Mouse (Mus musculus): Measurements from ENCODE around the gene Gpat2. TPM values are rescaled to one million over a fixed set of nuclear protein-coding genes. Genes with fewer than 3 reads are reported as not detected.

Gene Gpat2
- polyA plus RNA-seq, 1 experiment, result 0.32 TPM

DNA sequence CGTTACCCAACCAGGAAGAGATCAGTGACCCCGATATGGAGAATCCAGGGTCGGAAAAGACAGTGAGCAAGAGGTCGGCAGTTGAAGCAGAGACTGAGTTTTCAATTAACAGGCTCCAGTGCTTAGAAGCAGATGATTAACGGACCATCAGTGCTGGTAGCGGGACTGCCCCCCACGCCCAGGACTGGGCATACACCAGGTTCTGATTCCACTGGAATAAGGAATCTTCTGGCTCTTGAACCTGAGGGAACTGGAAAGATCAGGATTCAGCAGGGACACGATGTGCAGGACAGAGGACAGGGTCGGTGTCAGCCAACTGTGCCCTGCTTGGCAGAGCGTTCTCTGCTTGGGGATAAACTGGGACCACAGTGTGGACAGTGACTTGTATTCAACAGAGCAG lies 9.2 kb upstream of the Gpat2 start:
- Histone ChIP-seq H3K4me3 (ENCODE audit: extremely low read depth, insufficient read depth, insufficient read length) (no peak overlapping the region), H3K36me3 (ENCODE audit: control insufficient read depth, insufficient read depth, low read length) (no peaks in the 10 kb centered on the region), H3K27me3 (ENCODE audit: control insufficient read depth, insufficient read depth, low read length) (no peaks in the 10 kb centered on the region), H3K4me1 (ENCODE audit: control insufficient read depth, insufficient read depth, insufficient read length) (no peaks in the 10 kb centered on the region), H3K27ac (ENCODE audit: insufficient read depth, low read length) (no peak overlapping the region)
- no peak for TF ChIP-seq POLR2A (IDR thresholded peaks at IDR 0.05; ENCODE audit: low read depth, low read length)
- no peak for TF ChIP-seq CTCF (IDR thresholded peaks at IDR 0.05; ENCODE audit: extremely low read depth, insufficient read depth, insufficient read length, insufficient replicate concordance)
- no peak for DNase-seq (ENCODE audit: low read depth in 1 of 2, low spot score in 2 of 2)
- whole genome bisulfite sequencing, result 83% methylated on average over 10 of the region's 10 CpGs

DNA sequence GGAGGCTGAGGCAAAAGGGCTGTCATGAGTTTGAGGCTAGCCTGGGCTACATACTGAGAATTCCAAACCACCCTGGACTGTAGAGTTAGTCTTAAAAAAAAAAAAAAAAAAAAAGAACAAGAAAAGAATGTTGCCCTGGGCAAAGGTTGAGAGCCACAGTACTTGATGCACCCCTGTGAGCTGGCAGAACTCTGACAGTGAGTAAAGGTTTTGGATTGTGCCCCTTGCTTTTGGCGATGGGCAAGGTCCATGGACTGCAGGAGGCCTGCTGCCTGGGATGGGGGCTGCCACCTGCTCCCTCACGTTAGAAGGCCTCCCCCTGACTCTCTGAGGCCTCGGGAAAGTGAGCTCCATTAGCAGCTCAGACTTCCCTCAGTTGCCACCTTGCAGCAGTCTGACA lies 8.3 kb upstream of the Gpat2 start:
- Histone ChIP-seq H3K27ac (ENCODE audit: insufficient read depth, low read length) (no peak overlapping the region), H3K4me3 (ENCODE audit: extremely low read depth, insufficient read depth, insufficient read length) (no peak overlapping the region), H3K27me3 (ENCODE audit: control insufficient read depth, insufficient read depth, low read length) (no peaks in the 10 kb centered on the region), H3K36me3 (ENCODE audit: control insufficient read depth, insufficient read depth, low read length) (no peaks in the 10 kb centered on the region), H3K4me1 (ENCODE audit: control insufficient read depth, insufficient read depth, insufficient read length) (no peaks in the 10 kb centered on the region)
- TF ChIP-seq POLR2A (IDR thresholded peaks at IDR 0.05; ENCODE audit: low read depth, low read length) (no peak), CTCF (IDR thresholded peaks at IDR 0.05; ENCODE audit: extremely low read depth, insufficient read depth, insufficient read length, insufficient replicate concordance) (no peak)
- no peak for DNase-seq (ENCODE audit: low read depth in 1 of 2, low spot score in 2 of 2)
- WGBS, result 59% methylated on average over 3 of the region's 3 CpGs

DNA sequence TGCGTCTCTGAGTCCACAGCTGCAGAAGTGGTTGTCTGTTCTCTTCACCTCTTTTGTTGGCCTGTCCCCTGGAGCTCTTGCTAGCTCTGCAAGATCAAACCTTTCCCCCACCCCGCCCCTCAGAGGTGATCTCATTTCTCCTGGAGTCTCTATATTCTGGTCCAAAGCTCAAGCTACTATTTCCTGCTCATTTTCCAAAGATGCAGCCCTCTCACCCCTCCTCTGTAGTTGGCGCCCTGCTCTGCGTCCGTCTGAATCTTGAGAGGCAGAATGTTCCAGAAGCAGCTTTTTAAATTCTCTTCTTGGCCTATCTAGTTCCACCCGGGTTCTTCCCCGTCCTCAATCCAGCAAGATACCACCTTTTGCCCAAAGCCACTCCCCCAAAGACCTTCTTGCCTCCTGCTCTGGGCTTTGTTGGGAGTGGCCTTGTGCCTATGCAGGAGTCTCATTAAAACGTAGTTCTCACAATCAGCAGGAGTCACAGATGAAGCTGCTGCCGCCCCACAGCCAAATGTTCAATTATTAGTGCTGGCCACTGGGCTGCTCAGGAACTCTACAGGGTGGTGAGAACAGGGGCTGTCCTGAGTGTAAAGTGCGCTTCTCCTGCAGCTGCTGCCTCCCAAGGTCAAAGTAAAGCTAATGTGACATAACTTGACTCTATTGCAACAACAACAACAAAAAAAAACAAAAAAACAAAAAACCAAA lies 6.6 kb upstream of the Gpat2 start:
- Histone ChIP-seq H3K36me3 (ENCODE audit: control insufficient read depth, insufficient read depth, low read length) (no peaks in the 10 kb centered on the region), H3K27me3 (ENCODE audit: control insufficient read depth, insufficient read depth, low read length) (no peaks in the 10 kb centered on the region), H3K4me1 (ENCODE audit: control insufficient read depth, insufficient read depth, insufficient read length) (no peaks in the 10 kb centered on the region), H3K27ac (ENCODE audit: insufficient read depth, low read length) (no peak overlapping the region), H3K4me3 (ENCODE audit: extremely low read depth, insufficient read depth, insufficient read length) (no peak overlapping the region)
- WGBS, result 70% methylated on average over 10 of the region's 10 CpGs
- no peak for DNase-seq (ENCODE audit: low read depth in 1 of 2, low spot score in 2 of 2)
- no peak for TF ChIP-seq CTCF (IDR thresholded peaks at IDR 0.05; ENCODE audit: extremely low read depth, insufficient read depth, insufficient read length, insufficient replicate concordance)
- TF ChIP-seq POLR2A (IDR thresholded peaks at IDR 0.05; ENCODE audit: low read depth, low read length), result no peak

DNA sequence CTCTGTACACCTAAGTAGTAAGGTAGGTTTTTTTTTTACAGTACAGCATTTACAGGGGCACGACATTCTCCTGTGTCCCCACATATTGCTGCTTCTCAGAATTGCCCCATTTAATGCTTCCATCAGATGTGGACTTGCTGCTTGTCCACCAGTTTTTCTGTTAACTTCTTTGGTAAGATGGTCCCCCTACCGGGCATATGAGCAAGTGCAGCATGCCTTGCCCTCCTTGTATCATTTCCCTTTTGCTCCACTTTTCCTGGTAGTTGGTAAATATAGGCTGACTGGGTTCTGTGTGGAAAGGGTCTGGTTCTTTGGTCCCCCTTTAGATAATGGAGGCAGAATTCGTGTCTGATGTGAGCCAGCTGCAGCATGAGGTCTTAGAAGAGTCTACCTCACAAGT lies 5.2 kb downstream of the Gpat2 start:
- Histone ChIP-seq H3K4me3 (ENCODE audit: extremely low read depth, insufficient read depth, insufficient read length) (no peak overlapping the region), H3K4me1 (ENCODE audit: control insufficient read depth, insufficient read depth, insufficient read length) (no peaks in the 10 kb centered on the region), H3K27me3 (ENCODE audit: control insufficient read depth, insufficient read depth, low read length) (no peaks in the 10 kb centered on the region), H3K27ac (ENCODE audit: insufficient read depth, low read length) (no peak overlapping the region), H3K36me3 (ENCODE audit: control insufficient read depth, insufficient read depth, low read length) (no peaks in the 10 kb centered on the region)
- TF ChIP-seq CTCF (IDR thresholded peaks at IDR 0.05; ENCODE audit: extremely low read depth, insufficient read depth, insufficient read length, insufficient replicate concordance), result peak; percentile 27; the same call in 1 of the 2 replicates
- no peak for TF ChIP-seq POLR2A (IDR thresholded peaks at IDR 0.05; ENCODE audit: low read depth, low read length)
- WGBS, result 10% methylated on average over 3 of the region's 3 CpGs
- peak in 1 of 2 experiments; percentile 8 for DNase-seq (ENCODE audit: low read depth in 1 of 2, low spot score in 2 of 2)

DNA sequence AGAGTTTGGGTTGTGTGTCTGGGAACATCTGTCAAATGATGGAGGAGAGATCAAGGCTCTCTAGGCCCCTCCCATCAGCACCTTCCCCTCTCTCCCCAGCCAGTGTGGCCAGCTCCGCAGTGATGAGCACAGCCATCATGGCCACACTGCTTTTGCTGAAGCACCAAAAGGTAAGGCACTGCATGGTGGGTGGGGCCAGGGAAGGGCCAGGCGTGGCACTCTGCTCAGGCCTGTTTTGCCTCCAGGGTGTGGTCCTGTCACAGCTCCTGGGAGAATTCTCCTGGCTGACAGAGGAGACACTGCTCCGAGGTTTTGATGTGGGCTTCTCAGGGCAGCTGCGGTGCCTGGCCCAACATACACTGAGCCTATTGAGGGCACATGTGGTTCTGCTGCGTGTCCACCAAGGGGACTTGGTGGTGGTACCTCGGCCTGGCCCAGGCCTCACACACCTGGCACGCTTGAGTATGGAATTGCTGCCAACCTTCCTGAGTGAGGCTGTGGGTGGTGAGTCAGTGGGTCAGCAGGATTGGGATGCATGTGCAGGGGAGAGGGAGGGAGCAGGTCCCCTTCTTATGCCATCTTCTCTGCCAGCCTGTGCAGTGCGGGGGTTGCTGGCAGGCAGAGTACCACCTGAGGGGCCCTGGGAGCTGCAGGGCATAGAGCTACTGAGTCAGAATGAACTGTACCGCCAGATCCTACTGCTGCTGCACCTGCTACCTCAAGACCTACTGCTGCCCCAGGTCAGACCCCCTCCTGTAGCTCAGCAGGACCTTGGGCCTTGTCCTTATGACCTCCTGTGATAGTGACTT lies 8.7 kb downstream of the Gpat2 start:
- Histone ChIP-seq H3K4me1 (ENCODE audit: control insufficient read depth, insufficient read depth, insufficient read length) (no peaks in the 10 kb centered on the region), H3K27ac (ENCODE audit: insufficient read depth, low read length) (no peak overlapping the region), H3K4me3 (ENCODE audit: extremely low read depth, insufficient read depth, insufficient read length) (no peak overlapping the region), H3K36me3 (ENCODE audit: control insufficient read depth, insufficient read depth, low read length) (peaks cover 5% of the 10 kb centered on the region; the same call in 1 of the 2 replicates), H3K27me3 (ENCODE audit: control insufficient read depth, insufficient read depth, low read length) (no peaks in the 10 kb centered on the region)
- no peak for TF ChIP-seq CTCF (IDR thresholded peaks at IDR 0.05; ENCODE audit: extremely low read depth, insufficient read depth, insufficient read length, insufficient replicate concordance)
- TF ChIP-seq POLR2A (IDR thresholded peaks at IDR 0.05; ENCODE audit: low read depth, low read length), result no peak
- 93% methylated on average over 9 of the region's 9 CpGs for WGBS
- DNase-seq (ENCODE audit: low read depth in 1 of 2, low spot score in 2 of 2), result no peak

DNA sequence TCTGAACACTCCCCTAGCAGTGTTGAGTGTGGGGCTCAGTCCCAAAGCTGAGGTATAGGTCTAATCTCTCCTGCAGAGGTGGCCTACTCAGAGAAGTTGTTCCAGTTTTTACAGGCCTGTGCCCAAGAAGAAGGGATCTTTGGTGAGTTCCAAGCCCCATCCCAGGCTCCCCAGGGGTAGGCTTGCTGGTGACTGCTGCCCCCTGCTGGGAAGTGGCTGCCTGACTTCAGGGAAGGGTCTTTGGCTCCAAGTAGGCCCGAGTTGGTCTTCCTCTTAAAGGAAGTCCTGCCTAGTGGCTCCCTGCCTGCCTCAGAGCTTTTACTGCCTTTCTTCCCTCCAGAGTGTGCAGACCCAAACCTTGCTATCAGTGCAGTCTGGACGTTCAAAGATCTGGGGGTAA lies 10.1 kb downstream of the Gpat2 start:
- Histone ChIP-seq H3K27me3 (ENCODE audit: control insufficient read depth, insufficient read depth, low read length) (no peaks in the 10 kb centered on the region), H3K4me1 (ENCODE audit: control insufficient read depth, insufficient read depth, insufficient read length) (no peaks in the 10 kb centered on the region), H3K36me3 (ENCODE audit: control insufficient read depth, insufficient read depth, low read length) (peaks cover 5% of the 10 kb centered on the region; the same call in 1 of the 2 replicates), H3K27ac (ENCODE audit: insufficient read depth, low read length) (no peak overlapping the region), H3K4me3 (ENCODE audit: extremely low read depth, insufficient read depth, insufficient read length) (no peak overlapping the region)
- no peak for TF ChIP-seq POLR2A (IDR thresholded peaks at IDR 0.05; ENCODE audit: low read depth, low read length)
- TF ChIP-seq CTCF (IDR thresholded peaks at IDR 0.05; ENCODE audit: extremely low read depth, insufficient read depth, insufficient read length, insufficient replicate concordance), result peak; percentile 48; the same call in 1 of the 2 replicates
- DNase-seq (ENCODE audit: low read depth in 1 of 2, low spot score in 2 of 2), result peak in 1 of 2 experiments; percentile 31
- WGBS, result 28% methylated on average over 2 of the region's 2 CpGs

All from spleen, adult 2 months (tissue).